Mouse (Mus musculus) kidney, postnatal 0 days (tissue): ENCODE results near the gene Kcnd1. TPM values are rescaled to one million over a fixed set of nuclear protein-coding genes. Genes with fewer than 3 reads are reported as not detected.

Source experiments
- ATAC-seq: fragments of 200-750 bp; cut with Nextera tagmentation; replicated peaks from 2 replicates; pipeline ENCODE4 v1.8.0; 2017; ENCODE audit warnings: low read depth, moderate number of reproducible peaks, moderate TSS enrichment, moderate library complexity; ENCODE audit not compliant: low FRiP score
- DNase-seq: peaks from one replicate; pipeline ENCODE4 v3.0.0-alpha.2; 2016; ENCODE audit warnings: low spot score
- H3K27ac ChIP-seq: fragments of 300-500 bp; sonication (generic); 2 replicates; pipeline ENCODE4 v1.5.1; 2014; ENCODE audit warnings: mild to moderate bottlenecking
- H3K27me3 ChIP-seq: fragments of 300-500 bp; sonication (generic); 2 replicates; pipeline ENCODE4 v1.6.1; 2014; ENCODE audit warnings: low read length, mixed read lengths; ENCODE audit not compliant: insufficient read depth
- H3K36me3 ChIP-seq: fragments of 300-500 bp; sonication (generic); 2 replicates; pipeline ENCODE4 v1.6.1; 2014; ENCODE audit warnings: low read length, mixed read lengths; ENCODE audit not compliant: insufficient read depth
- H3K4me1 ChIP-seq: fragments of 300-500 bp; sonication (generic); replicated peaks from 2 replicates; pipeline ENCODE4 v1.6.1; 2014; ENCODE audit warnings: antibody characterized with exemption, low read length, mixed read lengths; ENCODE audit not compliant: insufficient read depth
- H3K4me2 ChIP-seq: fragments of 300-500 bp; sonication (generic); 2 replicates; pipeline ENCODE4 v1.6.1; 2014; ENCODE audit warnings: mild to moderate bottlenecking, low read length, moderate library complexity, mixed read lengths
- H3K4me3 ChIP-seq: fragments of 300-500 bp; sonication (generic); replicated peaks from 2 replicates; pipeline ENCODE4 v1.5.1; 2014; ENCODE audit warnings: low read depth, low read length
- H3K9ac ChIP-seq: fragments of 300-500 bp; sonication (generic); 2 replicates; pipeline ENCODE4 v1.6.1; 2014; ENCODE audit warnings: low read depth, low read length
- H3K9me3 ChIP-seq: fragments of 300-500 bp; sonication (generic); replicated peaks from 2 replicates; pipeline ENCODE4 v1.6.1; 2016; ENCODE audit warnings: low read length, inconsistent platforms, mixed read lengths
- CTCF ChIP-seq: IDR thresholded peaks from 2 replicates; pipeline ENCODE4 v1.5.1; 2016; ENCODE audit warnings: antibody characterized with exemption, low read depth, mild to moderate bottlenecking, moderate library complexity
- WGBS: fragments of 180-500 bp; shearing (Covaris S2); extraction: QIAGEN DNeasy Blood & Tissue Kit; methylation state at CpG from one replicate; pipeline ENCODE4 v1.1.7; 2014; 5-methylcytosine and 5-hydroxymethylcytosine counted together
- polyA plus RNA-seq: library from polyadenylated mRNA; unstranded; fragments of >200 nt; fragmentation: Nextera tagmentation; extraction: Ambion mirVana; gene quantifications from 2 replicates; pipeline ENCODE4 v1.2.1, GENCODE M21; 2015

Gene Kcnd1
- polyA plus RNA-seq, result 0.68 and 0.83 TPM in 2 replicates

GRCm38 (mm10) chrX:7821865-7822779 lies at the start of gene Kcnd1:
TSS of gene Kcnd1 (plus strand) at chrX:7822289.
- peak; percentile 75; the same call in 1 of the 2 replicates for ATAC-seq
- peak within 1 kb of the TSS; percentile 60 for H3K4me2 ChIP-seq

GRCm38 (mm10) chrX:7772766-7773165 lies 49.3 kb upstream of the Kcnd1 start:
- Histone ChIP-seq H3K27ac (no peak overlapping the region), H3K4me2 (no peak overlapping the region), H3K27me3 (no peaks in the 10 kb centered on the region), H3K4me3 (no peak overlapping the region), H3K36me3 (0 out of 2 replicates have a peak, but pooled peaks cover 20% of the 10 kb centered on the region), H3K4me1 (no peaks in the 10 kb centered on the region), H3K9me3 (no peaks in the 10 kb centered on the region), H3K9ac (no peak overlapping the region)
- TF ChIP-seq CTCF, result peak; percentile 57
- ATAC-seq (no peak), DNase-seq (no peak)
- WGBS, result 47% methylated on average over 2 of the region's 2 CpGs

More at GRCm38 (mm10) chrX:7821865-7822779, at the start of gene Kcnd1:
- Histone ChIP-seq H3K36me3 (no peaks in the 10 kb centered on the region), H3K4me3 (peak within 1 kb of the TSS; percentile 33), H3K27me3 (no peaks in the 10 kb centered on the region), H3K27ac (no peak within 1 kb of the TSS), H3K9me3 (no peaks in the 10 kb centered on the region), H3K4me1 (no peaks in the 10 kb centered on the region), H3K9ac (peak within 1 kb of the TSS; percentile 37; the same call in 1 of the 2 replicates)
- TF ChIP-seq CTCF, result no peak
- 31% methylated on average over 23 of the region's 24 CpGs for WGBS
- peak; percentile 35 for DNase-seq

- DNase-seq, result no peak
- no peak overlapping the region for H3K4me3 ChIP-seq
- H3K27me3 ChIP-seq, result no peaks in the 10 kb centered on the region
- no peak overlapping the region for H3K4me2 ChIP-seq
- 0 out of 2 replicates have a peak, but pooled peaks cover 8% of the 10 kb centered on the region for H3K36me3 ChIP-seq
- no peak for ATAC-seq
- 72% methylated on average over 9 of the region's 9 CpGs for WGBS
- H3K9ac ChIP-seq, result no peak overlapping the region
- TF ChIP-seq CTCF, result no peak
- H3K9me3 ChIP-seq, result no peaks in the 10 kb centered on the region
- no peaks in the 10 kb centered on the region for H3K4me1 ChIP-seq
- H3K27ac ChIP-seq, result no peak overlapping the region
Observed at GRCm38 (mm10) chrX:7775501-7776205, 46.4 kb upstream of the Kcnd1 start.

- Histone ChIP-seq H3K4me1 (no peaks in the 10 kb centered on the region), H3K4me3 (no peak overlapping the region), H3K27ac (no peak overlapping the region), H3K9ac (no peak overlapping the region), H3K36me3 (0 out of 2 replicates have a peak, but pooled peaks cover 6% of the 10 kb centered on the region), H3K9me3 (no peaks in the 10 kb centered on the region), H3K4me2 (no peak overlapping the region), H3K27me3 (no peaks in the 10 kb centered on the region)
- DNase-seq (peak; percentile 39), ATAC-seq (no peak; the same call in 1 of the 2 replicates)
- WGBS, result 55% methylated on average over 8 of the region's 8 CpGs
- TF ChIP-seq CTCF, result peak; percentile 76
Observed at GRCm38 (mm10) chrX:7776329-7777082, 45.6 kb upstream of the Kcnd1 start.

GRCm38 (mm10) chrX:7778450-7779244 lies 43.4 kb upstream of the Kcnd1 start:
- DNase-seq (peak; percentile 14), ATAC-seq (no peak)
- H3K4me2 ChIP-seq, result no peak overlapping the region
- H3K36me3 ChIP-seq, result 0 out of 2 replicates have a peak, but pooled peaks cover 6% of the 10 kb centered on the region
- H3K27ac ChIP-seq, result no peak overlapping the region
- no peaks in the 10 kb centered on the region for H3K9me3 ChIP-seq
- no peak for TF ChIP-seq CTCF
- H3K27me3 ChIP-seq, result no peaks in the 10 kb centered on the region
- no peak overlapping the region for H3K4me3 ChIP-seq
- no peaks in the 10 kb centered on the region for H3K4me1 ChIP-seq
- H3K9ac ChIP-seq, result no peak overlapping the region
- 72% methylated on average over 7 of the region's 7 CpGs for WGBS
